Mouse (Mus musculus): ENCODE measurements around the gene Sun1.

DNA sequence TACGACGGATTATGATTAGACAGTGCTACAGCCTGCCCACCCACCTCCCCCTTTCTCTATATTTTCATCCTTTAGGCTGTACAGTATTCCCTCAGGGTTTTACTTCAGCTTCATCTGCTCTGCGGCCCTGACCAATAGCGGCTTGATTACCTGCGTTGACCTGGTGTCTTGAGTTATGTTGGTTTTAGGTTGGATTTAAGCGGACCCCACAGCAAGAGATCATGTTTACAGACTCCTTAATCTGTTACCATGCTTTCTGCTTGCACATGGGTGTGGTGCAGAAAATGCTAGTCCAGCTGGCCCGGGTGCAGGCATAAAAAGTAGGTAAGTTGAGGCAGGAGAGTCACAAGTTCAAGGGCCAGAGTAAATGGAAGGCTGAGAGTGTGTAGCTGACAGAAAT lies 50.8 kb downstream of the Sun1 start:
- TF ChIP-seq POLR2A (IDR thresholded peaks at IDR 0.05; ENCODE audit: control insufficient read depth, low read depth, low read length) (no peak), CTCF (IDR thresholded peaks at IDR 0.05; ENCODE audit: control insufficient read depth, insufficient read depth, insufficient replicate concordance, low read depth, low read length) (no peak)
